Mouse (Mus musculus) forebrain, embryonic 16.5 days (tissue): ENCODE results near the gene Ide. TPM values are rescaled to one million over a fixed set of nuclear protein-coding genes. Genes with fewer than 3 reads are reported as not detected.

Experiments
- ATAC-seq: fragments of 200-750 bp; cut with Nextera tagmentation; 2 replicates; pipeline ENCODE4 v1.8.0; 2017; ENCODE audit warnings: mild to moderate bottlenecking, moderate library complexity
- H3K27ac ChIP-seq: fragments of 300-500 bp; sonication (generic); 2 replicates; pipeline ENCODE4 v1.5.1; 2014; ENCODE audit warnings: low read length, control low read depth
- H3K27me3 ChIP-seq: fragments of 300-500 bp; sonication (generic); replicated peaks from 2 replicates; pipeline ENCODE4 v1.6.1; 2014; ENCODE audit warnings: low read length; ENCODE audit not compliant: control insufficient read depth, insufficient read depth
- H3K36me3 ChIP-seq: fragments of 300-500 bp; sonication (generic); 2 replicates; pipeline ENCODE4 v1.6.1; 2014; ENCODE audit not compliant: control insufficient read depth, insufficient read depth
- H3K4me1 ChIP-seq: fragments of 300-500 bp; sonication (generic); replicated peaks from 2 replicates; pipeline ENCODE4 v1.6.1; 2014; ENCODE audit warnings: low read length; ENCODE audit not compliant: control insufficient read depth, insufficient read depth
- H3K4me2 ChIP-seq: fragments of 300-500 bp; sonication (generic); 2 replicates; pipeline ENCODE4 v1.6.1; 2014; ENCODE audit warnings: mild to moderate bottlenecking, low read length, control low read depth
- H3K4me3 ChIP-seq: fragments of 300-500 bp; sonication (generic); replicated peaks from 2 replicates; pipeline ENCODE4 v1.5.1; 2014; ENCODE audit warnings: mild to moderate bottlenecking, low read length, control low read depth
- H3K9ac ChIP-seq: fragments of 300-500 bp; sonication (generic); replicated peaks from 2 replicates; pipeline ENCODE4 v1.6.1; 2014; ENCODE audit warnings: low read depth, low read length, control low read depth
- H3K9me3 ChIP-seq: fragments of 300-500 bp; sonication (generic); 2 replicates; pipeline ENCODE4 v1.6.1; 2016; ENCODE audit warnings: low read length; ENCODE audit not compliant: control insufficient read depth
- WGBS: fragments of 180-500 bp; shearing (Covaris S2); extraction: QIAGEN DNeasy Blood & Tissue Kit; methylation state at CpG from one replicate; pipeline ENCODE4 v1.1.7; 2014; 5-methylcytosine and 5-hydroxymethylcytosine counted together
- polyA plus RNA-seq: library from polyadenylated mRNA; unstranded; fragments of >200 nt; fragmentation: Nextera tagmentation; extraction: Ambion mirVana; gene quantifications from 2 replicates; pipeline ENCODE4 v1.2.1, GENCODE M21; 2015

Ide gene
- polyA plus RNA-seq, 1 experiment from 2014 or later: 31.9 TPM

- H3K9me3 ChIP-seq: no peaks in the 10 kb centered on the region
- H3K4me1 ChIP-seq: peaks cover 5% of the 10 kb centered on the region; the same call in 1 of the 2 replicates
- no peak overlapping the region for H3K27ac ChIP-seq
- no peaks in the 10 kb centered on the region for H3K27me3 ChIP-seq
- 0 out of 2 replicates have a peak, but pooled peaks cover 2% of the 10 kb centered on the region for H3K36me3 ChIP-seq
- peak overlapping the region; percentile 32 for H3K4me2 ChIP-seq
- 43% methylated on average over 23 of the region's 23 CpGs for WGBS
- no peak overlapping the region for H3K9ac ChIP-seq
- no peak for ATAC-seq
- no peak overlapping the region for H3K4me3 ChIP-seq
Observed at GRCm38 (mm10) chr19:37263943-37264897, 73.4 kb downstream of the Ide start.

GRCm38 (mm10) chr19:37263566-37263942 is 74.1 kb downstream of the Ide start:
- H3K4me3 ChIP-seq: no peak overlapping the region
- no peak overlapping the region for H3K27ac ChIP-seq
- ATAC-seq: no peak
- whole genome bisulfite sequencing: 66% methylated on average over 8 of the region's 8 CpGs
- peaks cover 5% of the 10 kb centered on the region; the same call in 1 of the 2 replicates for H3K4me1 ChIP-seq
- H3K9me3 ChIP-seq: no peaks in the 10 kb centered on the region
- H3K36me3 ChIP-seq: no peaks in the 10 kb centered on the region
- no peak overlapping the region for H3K4me2 ChIP-seq
- no peaks in the 10 kb centered on the region for H3K27me3 ChIP-seq
- H3K9ac ChIP-seq: no peak overlapping the region

- H3K4me2 ChIP-seq: no peak overlapping the region
- no peak for ATAC-seq
- peaks cover 5% of the 10 kb centered on the region; the same call in 1 of the 2 replicates for H3K4me1 ChIP-seq
- H3K27ac ChIP-seq: no peak overlapping the region
- no peaks in the 10 kb centered on the region for H3K36me3 ChIP-seq
- no peaks in the 10 kb centered on the region for H3K27me3 ChIP-seq
- no peak overlapping the region for H3K9ac ChIP-seq
- WGBS: 85% methylated on average over 4 of the region's 4 CpGs
- H3K4me3 ChIP-seq: no peak overlapping the region
- H3K9me3 ChIP-seq: no peaks in the 10 kb centered on the region
Observed at GRCm38 (mm10) chr19:37262389-37262788, 75.3 kb downstream of the Ide start.

- no peaks in the 10 kb centered on the region for H3K27me3 ChIP-seq
- H3K9me3 ChIP-seq: no peaks in the 10 kb centered on the region
- no peak for ATAC-seq
- no peak overlapping the region for H3K4me2 ChIP-seq
- no peaks in the 10 kb centered on the region for H3K4me1 ChIP-seq
- 94% methylated on average over 9 of the region's 9 CpGs for WGBS
- no peak overlapping the region for H3K9ac ChIP-seq
- no peak overlapping the region for H3K27ac ChIP-seq
- H3K4me3 ChIP-seq: no peak overlapping the region
- H3K36me3 ChIP-seq: no peaks in the 10 kb centered on the region
Observed at GRCm38 (mm10) chr19:37255321-37255720, 82.3 kb downstream of the Ide start.

- ATAC-seq: no peak
Observed at GRCm38 (mm10) chr19:37252104-37252503, 85.5 kb downstream of the Ide start.

GRCm38 (mm10) chr19:37248199-37248598 is 89.5 kb downstream of the Ide start:
- Histone ChIP-seq H3K4me3 (no peak overlapping the region), H3K36me3 (no peaks in the 10 kb centered on the region), H3K4me1 (no peaks in the 10 kb centered on the region), H3K9me3 (no peaks in the 10 kb centered on the region), H3K27me3 (no peaks in the 10 kb centered on the region), H3K27ac (no peak overlapping the region), H3K4me2 (no peak overlapping the region), H3K9ac (no peak overlapping the region)
- no peak for ATAC-seq
- 82% methylated on average over 3 of the region's 3 CpGs for WGBS

More at GRCm38 (mm10) chr19:37252104-37252503, 85.5 kb downstream of the Ide start:
- Histone ChIP-seq H3K4me2 (no peak overlapping the region), H3K9me3 (no peaks in the 10 kb centered on the region), H3K4me1 (no peaks in the 10 kb centered on the region), H3K36me3 (no peaks in the 10 kb centered on the region), H3K27me3 (no peaks in the 10 kb centered on the region), H3K27ac (no peak overlapping the region), H3K4me3 (no peak overlapping the region), H3K9ac (no peak overlapping the region)
- WGBS: 68% methylated on average over 6 of the region's 6 CpGs

- no peak for ATAC-seq
- H3K36me3 ChIP-seq: no peaks in the 10 kb centered on the region
- WGBS: 41% methylated on average over 3 of the region's 3 CpGs
- H3K4me1 ChIP-seq: no peaks in the 10 kb centered on the region
- no peak overlapping the region for H3K9ac ChIP-seq
- no peak overlapping the region for H3K27ac ChIP-seq
- H3K9me3 ChIP-seq: no peaks in the 10 kb centered on the region
- H3K4me3 ChIP-seq: no peak overlapping the region
- H3K27me3 ChIP-seq: no peaks in the 10 kb centered on the region
- H3K4me2 ChIP-seq: no peak overlapping the region
Observed at GRCm38 (mm10) chr19:37246859-37247258, 90.8 kb downstream of the Ide start.

- H3K36me3 ChIP-seq: no peaks in the 10 kb centered on the region
Observed at GRCm38 (mm10) chr19:37242707-37243106, 94.9 kb downstream of the Ide start.

GRCm38 (mm10) chr19:37241201-37241600 is 96.5 kb downstream of the Ide start:
- Histone ChIP-seq H3K27me3 (no peaks in the 10 kb centered on the region; the same call in 1 of the 2 replicates), H3K9me3 (no peaks in the 10 kb centered on the region), H3K4me2 (no peak overlapping the region), H3K9ac (no peak overlapping the region), H3K4me1 (peaks cover 6% of the 10 kb centered on the region), H3K27ac (no peak overlapping the region), H3K4me3 (no peak overlapping the region), H3K36me3 (no peaks in the 10 kb centered on the region)
- WGBS: 69% methylated on average over 5 of the region's 5 CpGs
- ATAC-seq: no peak

More at GRCm38 (mm10) chr19:37242707-37243106, 94.9 kb downstream of the Ide start:
- Histone ChIP-seq H3K27me3 (no peaks in the 10 kb centered on the region), H3K4me3 (no peak overlapping the region), H3K9me3 (no peaks in the 10 kb centered on the region), H3K27ac (no peak overlapping the region), H3K4me2 (no peak overlapping the region), H3K9ac (no peak overlapping the region), H3K4me1 (peaks cover 6% of the 10 kb centered on the region)
- WGBS: 54% methylated on average over 2 of the region's 2 CpGs
- ATAC-seq: no peak
